Mouse (Mus musculus): ENCODE data around the gene Angel1.

- TF ChIP-seq CTCF (IDR thresholded peaks at IDR 0.05 in 2 of 3, conservative IDR thresholded peaks at IDR 0.05 in 1 of 3; ENCODE audit: control insufficient read depth in 1 of 3, insufficient read depth in 1 of 3, low read depth in 2 of 3, low read length in 3 of 3, poor library complexity in 1 of 3, severe bottlenecking in 1 of 3): no peak
- TF ChIP-seq USF2 (IDR thresholded peaks at IDR 0.05; ENCODE audit: borderline replicate concordance in 1 of 2, insufficient read depth in 1 of 2, low read depth in 1 of 2, low read length in 2 of 2): no peak
- no peak for TF ChIP-seq GATA1 (IDR thresholded peaks at IDR 0.05; ENCODE audit: low read depth, low read length)
- no peak for TF ChIP-seq POLR2A (IDR thresholded peaks at IDR 0.05; ENCODE audit: control insufficient read depth in 1 of 2, insufficient read depth in 1 of 2, low read depth in 1 of 2, low read length in 2 of 2, poor library complexity in 1 of 2)
- no peak for TF ChIP-seq E2F4 (IDR thresholded peaks at IDR 0.05; ENCODE audit: borderline replicate concordance, low read depth, low read length)
- no peak for TF ChIP-seq SIN3A (IDR thresholded peaks at IDR 0.05; ENCODE audit: low read length)
- TF ChIP-seq CHD1 (IDR thresholded peaks at IDR 0.05; ENCODE audit: low read depth, low read length): no peak
These were observed 53.8 kb downstream of the Angel1 start for GRCm38 (mm10) chr12:86672507-86672906.

All from MEL (cell line).